Mouse (Mus musculus) gonadal fat pad, adult 2 months (tissue): ENCODE results near the gene Slc35b4. TPM values are rescaled to one million over a fixed set of nuclear protein-coding genes. Genes with fewer than 3 reads are reported as not detected.

ENCODE experiments used
- DNase-seq: peaks from one replicate; pipeline ENCODE4 v3.0.0-alpha.2; 2012; ENCODE audit warnings: low read depth
- polyA plus RNA-seq: library from polyadenylated mRNA; depleted of rRNA; stranded (reverse); fragments of >200 nt; gene quantifications from 2 replicates; pipeline ENCODE4 v1.2.3, GENCODE M21; 2012; rRNA removed

Gene Slc35b4
- 46.9 and 63.9 TPM in 2 replicates for polyA plus RNA-seq

DNA sequence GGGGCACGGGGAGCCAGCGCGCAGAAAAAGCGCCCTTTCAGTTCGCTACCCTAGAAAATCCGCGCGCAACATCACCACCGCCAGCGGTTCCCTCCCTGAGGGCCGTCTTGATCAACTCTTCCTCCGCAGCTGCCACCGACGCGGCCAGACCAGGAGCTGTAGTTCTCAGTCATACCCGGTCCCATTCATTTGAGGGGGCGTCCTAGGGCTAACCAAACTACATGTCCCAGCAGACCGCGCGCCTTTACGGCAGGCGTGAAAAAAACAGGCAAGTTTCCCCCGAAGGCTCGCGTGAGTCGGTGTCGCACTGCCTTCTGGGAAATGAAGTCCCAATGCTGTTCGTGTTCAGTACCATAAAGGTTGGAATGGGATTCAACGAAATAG, at the start of gene Slc35b4:
Gene Slc35b4 (minus strand): TSS at position 248 of the 384 bp plus-strand sequence.
- DNase-seq = peak; percentile 75

- DNase-seq = no peak
Observed at GRCm38 (mm10) chr6:34225004-34225599, 48.2 kb upstream of the Slc35b4 start.

- DNase-seq = no peak
Observed at GRCm38 (mm10) chr6:34216450-34217319, 39.8 kb upstream of the Slc35b4 start.

DNA sequence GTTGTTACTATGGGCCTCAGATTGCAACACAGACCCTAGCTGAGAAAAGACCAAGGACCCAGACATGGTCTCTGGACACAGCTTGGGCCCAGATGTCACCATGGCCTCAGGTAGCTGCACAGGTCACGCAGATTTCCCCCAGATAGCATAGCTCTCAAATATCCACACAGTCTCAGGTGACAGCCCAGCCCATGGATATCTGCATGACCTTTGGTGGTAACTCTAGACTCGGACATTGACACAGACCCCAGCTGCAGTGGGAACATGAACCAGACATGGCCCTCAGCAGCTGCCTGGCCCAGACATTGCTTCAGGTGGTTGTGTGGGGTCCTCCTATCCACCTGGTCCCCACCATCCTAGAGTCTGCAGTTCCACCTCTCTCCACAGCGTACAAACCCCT, 28.8 kb upstream of the Slc35b4 start:
- DNase-seq = no peak

DNA sequence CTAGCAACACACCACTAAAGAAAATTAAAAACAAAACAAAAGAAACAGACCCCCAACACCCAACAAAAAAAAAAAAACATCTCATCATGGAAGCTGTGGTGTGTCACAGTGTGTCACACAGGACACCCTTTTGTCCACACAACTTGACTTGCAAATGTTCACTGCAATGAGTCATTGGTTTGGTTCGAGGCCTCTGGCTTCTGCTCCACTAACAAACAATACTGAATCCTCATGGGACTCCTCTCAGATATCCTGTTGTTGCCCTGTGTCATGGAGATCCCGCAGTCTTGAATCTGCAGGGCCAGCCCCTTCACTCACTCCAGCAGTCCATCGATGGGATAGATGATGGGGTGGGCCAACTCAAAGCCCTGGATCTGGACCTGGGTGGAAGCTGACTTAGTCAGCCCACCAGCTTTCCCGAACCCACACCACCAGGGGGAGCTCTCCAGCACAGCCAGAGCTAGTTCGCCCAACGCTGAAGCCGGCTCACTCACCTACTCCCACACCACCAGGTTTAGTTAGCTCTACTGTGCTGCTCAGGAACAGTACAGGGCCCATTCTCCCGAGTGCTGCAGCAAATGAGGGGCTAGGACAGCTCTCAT, 28.2 kb upstream of the Slc35b4 start:
- DNase-seq = no peak

DNA sequence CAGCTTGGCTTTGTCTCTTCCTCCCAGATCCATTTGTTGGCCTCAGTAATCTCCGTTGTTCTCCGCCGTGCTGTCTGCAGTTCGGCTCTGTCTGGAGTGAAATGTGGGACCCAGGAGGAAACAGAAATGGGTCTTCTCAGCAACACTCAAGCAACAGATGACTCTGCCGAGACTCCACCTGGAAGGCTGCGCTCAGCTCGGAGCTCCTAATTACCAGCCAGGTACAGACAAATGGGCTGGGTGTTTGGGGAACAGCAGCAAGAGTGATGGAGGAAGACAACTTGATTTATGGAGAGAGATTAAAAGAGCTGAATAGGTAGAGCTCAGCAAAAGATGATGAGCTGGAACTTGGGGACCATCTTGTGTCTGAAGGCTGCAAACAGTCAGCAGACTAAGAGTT, 26.6 kb upstream of the Slc35b4 start:
- DNase-seq = no peak

DNA sequence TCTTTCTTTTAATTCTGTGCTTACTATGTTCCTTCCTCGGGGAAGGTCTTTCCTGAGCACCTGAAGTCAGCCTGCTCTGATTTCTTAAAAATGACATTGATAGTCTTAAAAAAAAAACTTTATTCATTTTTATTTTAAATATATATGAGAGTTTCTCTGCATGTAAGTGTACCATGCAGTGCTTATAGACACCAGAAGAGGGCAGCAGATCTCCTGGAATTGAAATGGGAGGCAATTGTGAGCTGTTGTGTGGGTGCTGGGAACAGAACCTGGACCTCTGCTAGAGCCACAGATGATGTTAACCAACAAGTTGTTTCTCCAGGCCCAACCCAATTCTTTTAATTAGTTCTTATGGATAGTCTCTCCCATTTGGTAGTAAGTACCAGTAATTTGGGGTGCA, 18.1 kb upstream of the Slc35b4 start:
- DNase-seq = no peak

- no peak for DNase-seq
Observed at GRCm38 (mm10) chr6:34193708-34194475, 17.0 kb upstream of the Slc35b4 start.

DNA sequence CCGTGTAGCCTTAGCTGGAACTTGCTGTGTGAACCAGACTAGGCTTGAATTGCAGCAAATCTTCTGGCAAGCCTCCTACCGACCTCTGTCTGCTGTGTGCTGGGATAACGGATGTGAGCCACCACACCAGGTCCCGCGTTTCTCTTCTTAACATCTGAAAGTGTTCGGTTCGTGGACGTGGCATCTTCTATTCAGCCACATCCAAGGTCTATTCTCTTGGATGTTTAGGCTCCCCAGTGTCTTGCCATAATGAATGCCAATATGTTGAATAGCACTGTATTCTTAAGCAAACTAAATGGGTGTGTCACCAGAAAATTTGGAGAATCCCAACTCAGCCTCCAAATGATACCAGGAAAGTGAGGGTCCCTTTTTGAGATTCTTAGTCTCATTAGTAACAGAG, 14.5 kb upstream of the Slc35b4 start:
- DNase-seq = no peak

DNA sequence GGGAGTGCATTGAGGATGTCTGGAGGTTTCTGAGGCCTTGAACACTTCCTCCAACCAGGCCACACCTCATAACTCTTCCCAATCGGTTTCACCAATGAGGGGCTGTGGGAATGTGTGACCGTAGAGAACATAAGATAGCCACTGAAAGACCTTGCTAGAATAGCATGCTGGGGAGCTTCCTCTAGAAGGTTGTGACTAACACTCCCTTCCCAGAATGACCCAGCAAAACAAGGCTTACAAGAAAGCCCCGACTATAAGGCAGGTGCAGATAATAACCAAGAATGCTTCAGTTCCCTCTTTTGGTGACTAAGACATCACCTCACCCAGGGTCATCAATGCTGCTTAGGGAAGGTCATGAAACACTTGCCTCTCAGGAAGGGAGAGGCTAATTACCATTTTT, 12.6 kb upstream of the Slc35b4 start:
- DNase-seq = no peak

- no peak for DNase-seq
Observed at GRCm38 (mm10) chr6:34187986-34188599, 11.2 kb upstream of the Slc35b4 start.

GRCm38 (mm10) chr6:34187273-34187863, 10.5 kb upstream of the Slc35b4 start:
- DNase-seq = no peak

DNA sequence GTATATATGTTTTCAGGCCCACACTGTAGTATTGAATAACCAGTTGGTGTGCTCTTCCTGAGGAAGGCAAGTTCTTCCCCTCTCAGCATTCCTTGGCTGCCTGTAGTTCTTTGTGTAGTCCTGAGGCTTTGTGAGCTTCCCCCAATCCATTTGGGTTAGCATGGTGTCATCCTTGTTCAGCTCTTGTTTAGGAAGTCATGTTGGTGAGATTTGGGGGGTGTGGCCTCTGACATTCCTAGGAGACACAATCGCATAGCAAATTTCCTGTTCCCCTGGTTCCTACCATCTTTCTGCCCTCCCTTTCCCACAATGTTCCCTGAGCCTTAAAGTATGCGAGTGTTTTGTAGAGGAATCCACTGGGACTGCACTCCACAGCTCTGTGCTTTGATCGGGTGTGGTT, 6.4 kb upstream of the Slc35b4 start:
- DNase-seq = no peak

DNA sequence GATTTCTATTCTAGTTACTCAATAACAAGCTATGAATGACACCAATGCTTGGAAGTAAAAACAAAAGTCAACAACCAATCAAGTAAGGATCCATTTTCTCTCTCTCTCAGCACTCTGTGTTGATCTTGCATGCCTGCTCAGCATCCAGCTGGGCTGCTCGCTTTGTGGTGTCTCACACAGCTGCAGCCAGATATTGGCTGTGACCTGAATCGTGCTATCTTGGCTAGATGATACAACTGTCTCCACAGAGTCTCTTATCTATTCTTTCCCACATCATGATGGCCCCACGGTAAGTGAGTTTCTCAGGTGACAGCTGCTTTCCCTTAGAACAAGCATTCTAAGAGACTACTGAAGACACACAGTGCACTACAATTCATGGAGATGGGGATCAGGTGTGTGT, 5.0 kb upstream of the Slc35b4 start:
- no peak for DNase-seq

DNA sequence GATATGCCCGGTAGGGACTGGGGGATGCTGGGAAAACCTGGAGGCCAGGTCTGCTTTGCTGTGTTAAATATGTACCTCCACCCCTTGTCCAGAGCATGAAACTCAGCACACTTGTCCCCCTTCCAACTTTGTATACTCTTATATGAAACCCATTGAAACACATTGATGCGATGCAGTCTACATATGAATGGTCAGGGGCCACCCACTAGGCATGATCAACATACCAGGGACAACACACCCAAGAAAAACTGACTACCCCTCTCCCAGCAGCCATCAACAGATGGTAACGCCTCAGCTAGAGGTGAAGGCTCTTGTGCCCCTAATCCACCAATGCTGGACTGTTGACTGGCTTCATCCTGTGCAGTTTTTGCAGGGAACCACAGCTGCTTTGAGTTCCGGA, 3.0 kb upstream of the Slc35b4 start:
- no peak for DNase-seq

- no peak for DNase-seq
Observed at GRCm38 (mm10) chr6:34179007-34179406, 2.1 kb upstream of the Slc35b4 start.

DNA sequence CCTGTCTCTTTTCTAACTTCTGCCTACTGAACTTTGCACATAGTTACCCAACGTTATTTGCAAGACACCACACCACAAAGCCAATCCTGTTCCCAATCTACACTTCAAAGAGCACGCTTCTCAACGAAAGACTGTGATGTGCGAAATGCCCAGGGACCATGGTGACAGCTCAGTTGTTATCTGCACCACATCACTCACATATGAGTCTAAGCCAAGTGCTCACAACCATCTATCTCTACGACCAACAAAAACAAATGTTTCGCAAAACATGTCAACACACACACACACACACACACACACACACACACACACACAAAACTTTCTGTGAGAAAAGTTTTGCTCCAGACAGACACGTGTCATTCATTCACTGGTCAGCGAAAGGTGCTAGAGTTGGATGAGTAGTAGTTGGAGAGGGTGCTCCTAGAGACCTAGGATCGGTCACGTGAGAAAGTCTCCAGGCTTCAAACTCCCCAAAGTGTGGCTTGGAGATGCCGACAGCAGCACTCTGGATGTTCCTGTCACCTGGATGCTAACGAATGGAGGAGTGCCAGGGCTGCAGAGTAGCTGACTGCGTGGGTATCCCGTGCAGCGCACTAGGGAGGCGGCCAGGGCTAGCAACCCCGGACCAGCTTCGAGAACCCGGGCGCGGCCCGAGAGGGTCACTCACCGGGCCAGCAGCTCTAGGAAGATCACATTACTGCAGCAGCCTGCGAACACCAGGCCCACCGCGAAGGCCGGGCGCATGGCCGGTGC, 624 bp downstream of the Slc35b4 start:
- no peak for DNase-seq

- DNase-seq = no peak
Observed at GRCm38 (mm10) chr6:34174715-34175114, 2.2 kb downstream of the Slc35b4 start.

GRCm38 (mm10) chr6:34173251-34173650, 3.7 kb downstream of the Slc35b4 start:
- no peak for DNase-seq

DNA sequence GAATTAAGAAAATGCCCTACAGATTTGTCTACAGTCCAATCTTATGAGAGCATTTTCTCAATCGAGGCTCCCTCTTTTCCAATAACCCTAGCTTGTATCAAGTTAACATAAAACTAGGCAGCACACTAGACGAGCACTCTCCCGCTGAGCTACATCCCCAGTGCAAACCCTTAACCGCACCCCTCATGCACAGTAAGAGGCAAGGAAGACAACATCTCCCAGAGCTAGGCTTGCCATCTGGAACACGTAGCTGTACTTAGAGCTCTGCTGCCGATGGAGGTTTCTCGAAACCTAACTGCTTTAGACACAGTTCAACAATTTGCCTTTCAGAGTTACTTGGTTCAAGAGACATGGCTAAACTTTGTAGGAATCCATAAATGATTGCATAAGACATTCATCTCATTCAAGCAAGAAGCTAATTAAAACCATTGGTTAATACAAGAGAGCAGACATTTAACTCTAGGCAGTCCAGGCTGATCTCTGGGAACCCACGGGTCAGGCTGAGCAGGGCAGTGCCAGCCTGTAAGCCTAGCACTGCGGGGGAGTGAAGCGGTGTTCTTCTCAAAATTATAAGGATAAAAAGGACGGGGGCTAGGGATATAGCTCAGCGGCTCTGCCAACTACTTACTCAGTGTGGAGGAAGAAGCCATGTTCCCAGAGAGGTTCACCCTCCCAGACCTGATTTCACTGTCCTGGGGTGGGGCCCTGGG, 5.0 kb downstream of the Slc35b4 start:
- DNase-seq = no peak
